Comparison of ENCODE assay signal across 16 mouse cellular contexts in the genomic region with DNA sequence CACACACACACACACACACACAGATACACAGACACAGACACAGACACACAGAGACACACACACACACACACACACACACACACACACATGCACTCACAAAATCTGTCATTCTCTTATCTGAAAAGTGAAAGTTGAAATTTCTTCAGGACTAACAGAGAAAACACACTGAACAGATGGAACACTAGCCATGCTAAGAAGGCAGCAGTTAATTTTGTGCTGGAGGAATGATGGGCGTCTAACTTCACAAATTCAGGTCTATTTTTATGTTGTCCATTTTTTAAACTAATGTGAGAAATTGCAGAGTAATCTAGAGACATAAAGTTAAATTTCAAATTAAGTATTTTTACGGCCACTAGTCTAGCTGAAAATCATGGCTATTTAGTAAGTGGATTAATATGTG.
"Had no signal": no experiment of that assay in that cellular context is flagged by ENCODE, and none has a peak within 500 bp of the region (broad histone marks: within the 10 kb centered on the region; RNA-seq: fewer than 3 reads in every experiment).

No protein-coding gene starts in this region.

- H3K9ac ChIP-seq: neural tube, embryonic 13.5 days; neural tube, embryonic 15.5 days; stomach, embryonic 15.5 days had no signal

- H3K27me3 ChIP-seq: neural tube, embryonic 13.5 days; neural tube, embryonic 15.5 days; stomach, embryonic 15.5 days had no signal

- H3K4me2 ChIP-seq: neural tube, embryonic 13.5 days; neural tube, embryonic 15.5 days; stomach, embryonic 15.5 days had no signal

- H3K36me3 ChIP-seq: neural tube, embryonic 13.5 days; neural tube, embryonic 15.5 days; stomach, embryonic 15.5 days had no signal

- H3K9me3 ChIP-seq: neural tube, embryonic 13.5 days; neural tube, embryonic 15.5 days; stomach, embryonic 15.5 days had no signal

- DNase-seq: retina, postnatal 1 day; right cerebral cortex, adult 18-20 months; right cerebral cortex, postnatal 14 days; right cerebral cortex, postnatal 25 days; right cerebral cortex, postnatal 4 days; spleen, adult 18-20 months; thymus, adult 18-20 months; thymus, adult 2 months; thymus, postnatal 14 days; thymus, postnatal 25 days; thymus, postnatal 36 days; thymus, postnatal 4 days had no signal

- H3K27ac ChIP-seq: neural tube, embryonic 13.5 days; neural tube, embryonic 15.5 days; stomach, embryonic 15.5 days; stomach, postnatal 0 days had no signal

- H3K4me1 ChIP-seq: stomach, embryonic 15.5 days had no signal

- H3K4me3 ChIP-seq: neural tube, embryonic 13.5 days; neural tube, embryonic 15.5 days; stomach, embryonic 15.5 days had no signal
